Mouse (Mus musculus): ENCODE data around the gene Nup153. TPM values are rescaled to one million over a fixed set of nuclear protein-coding genes. Genes with fewer than 3 reads are reported as not detected.

Gene Nup153
- polyA plus RNA-seq (2016; fragmentation: Nextera tagmentation; extraction: Ambion mirVana): 20.0 and 31.0 TPM in 2 replicates

GRCm38 (mm10) chr13:46727837-46728268 lies at the start of gene Nup153:
Gene Nup153, minus strand, starts transcription at chr13:46727940.
- Histone ChIP-seq H3K36me3 (no peaks in the 10 kb centered on the region), H3K4me1 (peaks cover 15% of the 10 kb centered on the region), H3K27ac (peak within 1 kb of the TSS; percentile 98), H3K9me3 (no peaks in the 10 kb centered on the region), H3K27me3 (ENCODE audit: insufficient read depth, poor library complexity, severe bottlenecking) (no peaks in the 10 kb centered on the region), H3K4me3 (peak within 1 kb of the TSS; percentile 96)
- DNase-seq (ENCODE audit: low spot score): peak; percentile 99
- under 1% methylated on average over 51 of the region's 51 CpGs for WGBS

GRCm38 (mm10) chr13:46777461-46777860 lies 49.7 kb upstream of the Nup153 start:
- no peak overlapping the region for H3K27ac ChIP-seq
- no peaks in the 10 kb centered on the region for H3K27me3 ChIP-seq (ENCODE audit: insufficient read depth, poor library complexity, severe bottlenecking)
- H3K4me1 ChIP-seq: peaks cover 5% of the 10 kb centered on the region; the same call in 1 of the 2 replicates
- no peaks in the 10 kb centered on the region for H3K9me3 ChIP-seq
- H3K36me3 ChIP-seq: peaks cover 83% of the 10 kb centered on the region
- no peak overlapping the region for H3K4me3 ChIP-seq
- 78% methylated on average over 3 of the region's 3 CpGs for WGBS
- no peak for DNase-seq (ENCODE audit: low spot score)

DNA sequence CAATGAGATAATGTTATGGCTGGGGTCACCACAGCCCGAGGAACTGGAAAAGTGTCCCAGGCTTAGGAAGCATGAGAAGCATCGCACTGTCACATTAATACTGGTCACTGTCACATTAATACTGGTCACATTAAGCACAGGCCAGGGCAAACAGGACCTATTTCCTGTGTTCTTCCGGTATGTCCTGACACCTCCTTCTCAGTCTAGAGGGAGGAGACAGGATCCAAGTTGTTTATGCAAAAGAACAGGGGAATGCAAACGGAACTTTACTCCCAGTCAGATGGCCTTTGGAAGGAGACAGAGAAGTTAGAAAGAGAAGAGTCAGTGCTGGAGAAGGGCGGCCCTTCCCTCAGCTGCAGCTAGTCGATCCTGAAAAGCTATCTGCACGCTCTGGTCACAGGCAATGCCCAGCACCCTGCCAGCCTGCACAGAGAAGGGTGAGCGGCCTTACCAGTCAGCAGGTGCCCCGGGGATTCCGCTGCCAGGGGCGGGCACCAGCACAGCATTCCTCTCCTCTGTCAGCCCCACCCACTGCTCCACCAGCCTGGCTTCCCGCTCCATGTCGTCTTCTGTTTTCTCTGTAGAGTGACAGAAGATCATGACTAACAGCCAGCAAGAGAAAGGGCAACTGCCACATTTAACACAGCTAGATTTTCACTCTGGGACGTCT lies 49.0 kb upstream of the Nup153 start:
- H3K36me3 ChIP-seq: peaks cover 87% of the 10 kb centered on the region
- H3K27ac ChIP-seq: no peak overlapping the region
- no peak for DNase-seq (ENCODE audit: low spot score)
- 72% methylated on average over 14 of the region's 14 CpGs for WGBS
- no peak overlapping the region for H3K4me3 ChIP-seq
- H3K9me3 ChIP-seq: no peaks in the 10 kb centered on the region
- peaks cover 5% of the 10 kb centered on the region; the same call in 1 of the 2 replicates for H3K4me1 ChIP-seq
- no peaks in the 10 kb centered on the region for H3K27me3 ChIP-seq (ENCODE audit: insufficient read depth, poor library complexity, severe bottlenecking)

- H3K9me3 ChIP-seq: no peaks in the 10 kb centered on the region
- peak overlapping the region; percentile 6; the same call in 1 of the 2 replicates for H3K27ac ChIP-seq
- no peaks in the 10 kb centered on the region for H3K27me3 ChIP-seq (ENCODE audit: insufficient read depth, poor library complexity, severe bottlenecking)
- peaks cover 91% of the 10 kb centered on the region for H3K36me3 ChIP-seq
- no peak for DNase-seq (ENCODE audit: low spot score)
- H3K4me3 ChIP-seq: no peak overlapping the region
- 78% methylated on average over 5 of the region's 5 CpGs for WGBS
- peaks cover 5% of the 10 kb centered on the region; the same call in 1 of the 2 replicates for H3K4me1 ChIP-seq
These were observed 47.3 kb upstream of the Nup153 start for GRCm38 (mm10) chr13:46774998-46775397.

DNA sequence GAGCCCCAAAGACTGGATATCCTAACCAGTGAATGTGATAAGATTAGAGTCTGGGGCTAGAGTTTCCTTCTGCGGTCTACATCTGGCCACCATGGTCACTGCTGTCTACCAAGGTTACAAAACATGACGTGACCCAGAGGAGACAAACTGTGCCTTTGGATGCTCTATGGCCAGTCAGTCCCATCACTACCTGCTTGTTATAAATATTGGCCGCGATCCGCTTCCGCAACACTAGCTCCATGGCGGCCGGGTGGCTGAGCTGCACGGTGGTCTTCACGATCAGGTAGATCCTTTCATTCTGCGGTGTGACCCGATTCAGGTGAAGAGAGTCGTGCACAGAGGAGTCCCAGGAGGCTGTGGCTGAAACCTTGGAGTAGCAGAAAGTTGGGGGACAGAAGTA lies 44.8 kb upstream of the Nup153 start:
- DNase-seq (ENCODE audit: low spot score): no peak
- 91% methylated on average over 13 of the region's 13 CpGs for WGBS
- Histone ChIP-seq H3K27me3 (ENCODE audit: insufficient read depth, poor library complexity, severe bottlenecking) (no peaks in the 10 kb centered on the region), H3K36me3 (peaks cover 94% of the 10 kb centered on the region), H3K9me3 (no peaks in the 10 kb centered on the region), H3K4me1 (peaks cover 5% of the 10 kb centered on the region; the same call in 1 of the 2 replicates), H3K4me3 (no peak overlapping the region), H3K27ac (no peak overlapping the region)

DNA sequence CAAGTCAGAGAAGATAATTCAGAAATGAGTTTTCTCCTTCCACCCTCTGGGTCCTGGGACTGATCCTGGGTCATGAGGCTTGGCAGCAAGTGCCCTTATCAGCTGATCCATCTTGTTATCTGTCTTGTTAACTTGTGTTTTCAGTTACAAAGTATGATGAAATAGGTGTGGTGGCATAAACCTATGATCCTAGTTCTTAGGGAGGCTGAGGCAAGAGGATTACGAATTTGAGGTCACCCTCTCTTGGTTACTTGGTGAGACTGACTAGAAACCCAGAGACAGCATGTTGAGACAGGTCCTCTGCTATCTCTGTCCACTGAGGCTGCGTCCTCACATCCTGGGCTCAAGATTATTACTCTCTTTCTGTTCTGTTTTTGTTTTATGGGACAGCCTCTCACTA lies 37.6 kb upstream of the Nup153 start:
- Histone ChIP-seq H3K4me3 (no peak overlapping the region), H3K4me1 (no peaks in the 10 kb centered on the region), H3K27ac (no peak overlapping the region), H3K9me3 (no peaks in the 10 kb centered on the region), H3K27me3 (ENCODE audit: insufficient read depth, poor library complexity, severe bottlenecking) (no peaks in the 10 kb centered on the region), H3K36me3 (peaks cover 90% of the 10 kb centered on the region)
- no peak for DNase-seq (ENCODE audit: low spot score)
- 92% methylated on average over 2 of the region's 2 CpGs for WGBS

- no peak overlapping the region for H3K27ac ChIP-seq
- no peak for DNase-seq (ENCODE audit: low spot score)
- H3K36me3 ChIP-seq: peaks cover 95% of the 10 kb centered on the region
- H3K9me3 ChIP-seq: no peaks in the 10 kb centered on the region
- no peaks in the 10 kb centered on the region for H3K27me3 ChIP-seq (ENCODE audit: insufficient read depth, poor library complexity, severe bottlenecking)
- no peak overlapping the region for H3K4me3 ChIP-seq
- H3K4me1 ChIP-seq: no peaks in the 10 kb centered on the region
- WGBS: 95% methylated on average over 9 of the region's 9 CpGs
These were observed 35.5 kb upstream of the Nup153 start for GRCm38 (mm10) chr13:46763210-46763609.

- 81% methylated on average over 6 of the region's 6 CpGs for WGBS
- no peaks in the 10 kb centered on the region for H3K27me3 ChIP-seq (ENCODE audit: insufficient read depth, poor library complexity, severe bottlenecking)
- no peaks in the 10 kb centered on the region for H3K4me1 ChIP-seq
- H3K9me3 ChIP-seq: no peaks in the 10 kb centered on the region
- no peak overlapping the region for H3K27ac ChIP-seq
- DNase-seq (ENCODE audit: low spot score): no peak
- no peak overlapping the region for H3K4me3 ChIP-seq
- peaks cover 88% of the 10 kb centered on the region for H3K36me3 ChIP-seq
These were observed 33.2 kb upstream of the Nup153 start for GRCm38 (mm10) chr13:46760921-46761320.

- H3K9me3 ChIP-seq: no peaks in the 10 kb centered on the region
- no peak overlapping the region for H3K4me3 ChIP-seq
- no peaks in the 10 kb centered on the region for H3K27me3 ChIP-seq (ENCODE audit: insufficient read depth, poor library complexity, severe bottlenecking)
- WGBS: 79% methylated on average over 8 of the region's 8 CpGs
- H3K4me1 ChIP-seq: no peaks in the 10 kb centered on the region
- no peak overlapping the region for H3K27ac ChIP-seq
- peaks cover 85% of the 10 kb centered on the region for H3K36me3 ChIP-seq
- DNase-seq (ENCODE audit: low spot score): no peak
These were observed 31.6 kb upstream of the Nup153 start for GRCm38 (mm10) chr13:46759281-46759809.

DNA sequence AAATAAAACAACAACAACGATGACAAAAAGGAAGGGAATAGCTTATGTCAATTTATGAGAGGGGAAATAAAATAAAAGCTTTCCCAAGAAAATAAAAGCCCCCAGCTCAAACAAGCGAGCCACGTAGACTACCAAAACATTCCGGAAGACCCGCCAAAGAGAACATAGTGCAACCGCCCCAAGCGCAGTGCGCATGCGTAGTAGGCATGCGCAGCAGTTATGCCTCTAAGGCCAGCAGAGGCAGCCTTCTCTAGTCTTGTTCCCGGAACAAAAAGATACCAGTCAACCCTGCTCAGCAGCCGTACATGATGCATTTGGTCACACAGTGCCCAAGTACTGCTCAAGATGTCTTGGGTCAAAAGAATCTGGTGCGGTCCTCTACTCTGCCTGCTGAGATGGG lies 30.9 kb upstream of the Nup153 start:
- peaks cover 79% of the 10 kb centered on the region for H3K36me3 ChIP-seq
- WGBS: 92% methylated on average over 13 of the region's 13 CpGs
- no peak for DNase-seq (ENCODE audit: low spot score)

GRCm38 (mm10) chr13:46757946-46758345 lies 30.2 kb upstream of the Nup153 start:
- no peaks in the 10 kb centered on the region for H3K9me3 ChIP-seq
- DNase-seq (ENCODE audit: low spot score): no peak
- H3K27me3 ChIP-seq (ENCODE audit: insufficient read depth, poor library complexity, severe bottlenecking): no peaks in the 10 kb centered on the region
- H3K4me1 ChIP-seq: no peaks in the 10 kb centered on the region
- no peak overlapping the region for H3K4me3 ChIP-seq
- peaks cover 78% of the 10 kb centered on the region for H3K36me3 ChIP-seq
- 84% methylated on average over 7 of the region's 7 CpGs for whole genome bisulfite sequencing
- H3K27ac ChIP-seq: no peak overlapping the region

More for the DNA sequence above, 30.9 kb upstream of the Nup153 start:
- Histone ChIP-seq H3K27me3 (ENCODE audit: insufficient read depth, poor library complexity, severe bottlenecking) (no peaks in the 10 kb centered on the region), H3K27ac (no peak overlapping the region), H3K4me1 (no peaks in the 10 kb centered on the region), H3K4me3 (no peak overlapping the region), H3K9me3 (no peaks in the 10 kb centered on the region)

DNA sequence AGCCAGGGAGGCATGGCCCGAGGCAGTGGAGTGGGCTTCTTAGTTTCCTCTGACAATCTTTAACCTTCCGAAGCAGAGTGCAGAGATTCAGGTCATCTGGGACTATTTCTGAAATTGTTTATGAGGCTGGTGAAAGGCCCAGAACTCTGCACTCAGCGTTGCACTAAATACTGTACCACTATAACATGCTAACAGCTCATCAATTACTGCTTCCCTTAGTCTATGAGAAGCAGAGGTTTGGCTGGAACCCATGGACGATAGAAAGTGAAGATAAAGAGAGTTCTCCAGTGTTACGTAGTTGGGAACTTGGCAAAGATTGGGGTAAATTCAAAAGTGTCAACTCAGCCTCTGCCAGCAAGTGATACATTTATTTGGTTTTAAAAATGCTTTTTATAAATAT lies 25.6 kb upstream of the Nup153 start:
- Histone ChIP-seq H3K36me3 (peaks cover 75% of the 10 kb centered on the region), H3K9me3 (no peaks in the 10 kb centered on the region), H3K27ac (no peak overlapping the region), H3K4me1 (peaks cover under 1% of the 10 kb centered on the region; the same call in 1 of the 2 replicates), H3K27me3 (ENCODE audit: insufficient read depth, poor library complexity, severe bottlenecking) (no peaks in the 10 kb centered on the region), H3K4me3 (no peak overlapping the region)
- 85% methylated on average over 5 of the region's 5 CpGs for WGBS
- no peak for DNase-seq (ENCODE audit: low spot score)

- H3K9me3 ChIP-seq: no peaks in the 10 kb centered on the region
- no peak overlapping the region for H3K27ac ChIP-seq
- no peaks in the 10 kb centered on the region for H3K27me3 ChIP-seq (ENCODE audit: insufficient read depth, poor library complexity, severe bottlenecking)
- no peak for DNase-seq (ENCODE audit: low spot score)
- H3K36me3 ChIP-seq: peaks cover 75% of the 10 kb centered on the region
- peaks cover 3% of the 10 kb centered on the region; the same call in 1 of the 2 replicates for H3K4me1 ChIP-seq
- no peak overlapping the region for H3K4me3 ChIP-seq
- 79% methylated on average over 13 of the region's 13 CpGs for WGBS
These were observed 25.0 kb upstream of the Nup153 start for GRCm38 (mm10) chr13:46752566-46753229.
